Mouse (Mus musculus) MEL (cell line): Measurements from ENCODE around the gene Proser2. TPM values are rescaled to one million over a fixed set of nuclear protein-coding genes. Genes with fewer than 3 reads are reported as not detected.

Experiments
- DNase-seq: peaks from one replicate; pipeline ENCODE4 v3.0.0; 2011; ENCODE audit warnings: low read depth, low spot score
- H3K27ac ChIP-seq: 2 replicates; pipeline ENCODE4 v1.5.1; 2012; ENCODE audit warnings: low read depth, mild to moderate bottlenecking, control low read depth, low read length, moderate library complexity; ENCODE audit not compliant: control insufficient read depth
- H3K27me3 ChIP-seq, 2 experiments: fragments of 150-350 bp in 1 of 2; sonication (generic) in 1 of 2; 2 replicates each; pipeline ENCODE4 v1.6.1; 2012; ENCODE audit warnings: low read length in 2 of 2, mild to moderate bottlenecking in 2 of 2, improper control_type of control experiment in 1 of 2, moderate library complexity in 1 of 2; ENCODE audit not compliant: insufficient read depth in 2 of 2, control insufficient read depth in 1 of 2
- H3K36me3 ChIP-seq, 2 experiments: 2 replicates each; pipeline ENCODE4 v1.6.1; 2012 to 2014; ENCODE audit warnings: low read length in 2 of 2, improper control_type of control experiment in 1 of 2, inconsistent platforms in 1 of 2, mild to moderate bottlenecking in 1 of 2; ENCODE audit not compliant: insufficient read depth in 2 of 2, control insufficient read depth in 1 of 2
- H3K4me1 ChIP-seq, 2 experiments: fragments of 150-350 bp in 1 of 2; sonication (generic) in 1 of 2; 2 replicates each; pipeline ENCODE4 v1.6.1; 2012; ENCODE audit warnings: low read length in 2 of 2, improper control_type of control experiment in 1 of 2, mild to moderate bottlenecking in 1 of 2; ENCODE audit not compliant: insufficient read depth in 2 of 2, control insufficient read depth in 1 of 2
- H3K4me3 ChIP-seq, 2 experiments: fragments of 150-350 bp in 1 of 2; sonication (generic) in 1 of 2; 2 replicates each; pipeline ENCODE4 v1.5.1; 2012; ENCODE audit warnings: low read depth in 2 of 2, low read length in 2 of 2, mild to moderate bottlenecking in 2 of 2, moderate library complexity in 2 of 2, control low read depth in 1 of 2, improper control_type of control experiment in 1 of 2; ENCODE audit not compliant: control insufficient read depth in 1 of 2, insufficient read depth in 1 of 2
- H3K79me2 ChIP-seq: 2 replicates; pipeline ENCODE4 v1.6.1; 2012; ENCODE audit warnings: mild to moderate bottlenecking, low read length, moderate library complexity; ENCODE audit not compliant: control insufficient read depth, poor library complexity, insufficient read depth
- H3K9ac ChIP-seq: 2 replicates; pipeline ENCODE4 v1.6.1; 2012; ENCODE audit warnings: low read depth, mild to moderate bottlenecking, control low read depth, low read length, moderate library complexity; ENCODE audit not compliant: control insufficient read depth, poor library complexity, severe bottlenecking
- H3K9me3 ChIP-seq: fragments of 150-350 bp; sonication (generic); replicated peaks from 2 replicates; pipeline ENCODE4 v1.6.1; 2012; ENCODE audit warnings: mild to moderate bottlenecking, low read length, improper control_type of control experiment, moderate library complexity; ENCODE audit not compliant: insufficient read depth
- BHLHE40 ChIP-seq: IDR thresholded peaks from 2 replicates; pipeline ENCODE4 v1.6.1; 2012; ENCODE audit warnings: low read depth, mild to moderate bottlenecking, inconsistent platforms, low read length, improper control_type of control experiment, borderline replicate concordance
- CHD1 ChIP-seq: IDR thresholded peaks from 2 replicates; pipeline ENCODE4 v1.6.1; 2012; ENCODE audit warnings: low read depth, mild to moderate bottlenecking, inconsistent platforms, low read length, improper control_type of control experiment
- CHD2 ChIP-seq: IDR thresholded peaks from 2 replicates; pipeline ENCODE4 v1.6.1; 2011; ENCODE audit warnings: low read length, improper control_type of control experiment
- ELF1 ChIP-seq: IDR thresholded peaks from 2 replicates; pipeline ENCODE4 v1.6.1; 2014; ENCODE audit warnings: low read depth, mild to moderate bottlenecking, inconsistent platforms, low read length, improper control_type of control experiment, moderate library complexity
- EP300 ChIP-seq, 2 experiments: IDR thresholded peaks; 2 replicates each; pipeline ENCODE4 v1.6.1; 2011; ENCODE audit warnings: improper control_type of control experiment in 2 of 2, low read length in 2 of 2, low read depth in 1 of 2, mild to moderate bottlenecking in 1 of 2
- ETS1 ChIP-seq: IDR thresholded peaks from 2 replicates; pipeline ENCODE4 v1.6.1; 2012; ENCODE audit warnings: low read depth, mild to moderate bottlenecking, inconsistent platforms, low read length, improper control_type of control experiment, moderate library complexity
- GABPA ChIP-seq: IDR thresholded peaks from 2 replicates; pipeline ENCODE4 v1.6.1; 2012; ENCODE audit warnings: low read depth, mild to moderate bottlenecking, inconsistent platforms, low read length, improper control_type of control experiment, moderate library complexity
- HCFC1 ChIP-seq: IDR thresholded peaks from 2 replicates; pipeline ENCODE4 v1.6.1; 2012; ENCODE audit warnings: low read depth, mild to moderate bottlenecking, inconsistent platforms, low read length, improper control_type of control experiment, moderate library complexity
- JUND ChIP-seq: IDR thresholded peaks from 2 replicates; pipeline ENCODE4 v1.6.1; 2011; ENCODE audit warnings: low read depth, mild to moderate bottlenecking, improper control_type of control experiment, low read length
- KAT2A ChIP-seq: conservative IDR thresholded peaks from 2 replicates; pipeline ENCODE4 v1.6.1; 2012; ENCODE audit warnings: low read depth, low read length, improper control_type of control experiment, inconsistent platforms
- MAFK ChIP-seq: IDR thresholded peaks from 2 replicates; pipeline ENCODE4 v1.6.1; 2011; ENCODE audit warnings: low read depth, mild to moderate bottlenecking, low read length, improper control_type of control experiment, borderline replicate concordance
- MAX ChIP-seq: IDR thresholded peaks from 2 replicates; pipeline ENCODE4 v1.6.1; 2011; ENCODE audit warnings: low read length, improper control_type of control experiment
- MXI1 ChIP-seq: IDR thresholded peaks from 2 replicates; pipeline ENCODE4 v1.6.1; 2011; ENCODE audit warnings: mild to moderate bottlenecking, low read depth, low read length, improper control_type of control experiment
- MYB ChIP-seq: IDR thresholded peaks from 2 replicates; pipeline ENCODE4 v1.6.1; 2011; ENCODE audit warnings: mild to moderate bottlenecking, low read depth, low read length, improper control_type of control experiment
- NELFE ChIP-seq: IDR thresholded peaks from 2 replicates; pipeline ENCODE4 v1.6.1; 2011; ENCODE audit warnings: low read depth, low read length, improper control_type of control experiment
- POLR2A ChIP-seq, 2 experiments: IDR thresholded peaks; 2 replicates each; pipeline ENCODE4 v1.6.1; 2011 to 2012; ENCODE audit warnings: low read length in 2 of 2, mild to moderate bottlenecking in 2 of 2, control low read depth in 1 of 2, improper control_type of control experiment in 1 of 2, low read depth in 1 of 2, moderate library complexity in 1 of 2; ENCODE audit not compliant: control insufficient read depth in 1 of 2, insufficient read depth in 1 of 2, poor library complexity in 1 of 2
- POLR2AphosphoS5 ChIP-seq: IDR thresholded peaks from 2 replicates; pipeline ENCODE4 v1.6.1; 2012; ENCODE audit warnings: low read depth, borderline replicate concordance, mild to moderate bottlenecking, inconsistent platforms, low read length, moderate library complexity, mixed read lengths
- RAD21 ChIP-seq: IDR thresholded peaks from 2 replicates; pipeline ENCODE4 v1.6.1; 2011; ENCODE audit warnings: mild to moderate bottlenecking, low read depth, low read length, improper control_type of control experiment
- SIN3A ChIP-seq: IDR thresholded peaks from 2 replicates; pipeline ENCODE4 v1.6.1; 2012; ENCODE audit warnings: low read length, improper control_type of control experiment, inconsistent platforms
- SMC3 ChIP-seq: IDR thresholded peaks from 2 replicates; pipeline ENCODE4 v1.6.1; 2011; ENCODE audit warnings: low read depth, low read length, improper control_type of control experiment
- TAL1 ChIP-seq: IDR thresholded peaks from 2 replicates; pipeline ENCODE4 v1.6.1; 2012; ENCODE audit warnings: mild to moderate bottlenecking, inconsistent platforms, low read length, moderate library complexity, mixed read lengths
- TCF12 ChIP-seq: IDR thresholded peaks from 2 replicates; pipeline ENCODE4 v1.6.1; 2014; ENCODE audit warnings: low read depth, mild to moderate bottlenecking, inconsistent platforms, low read length, improper control_type of control experiment, moderate library complexity
- UBTF ChIP-seq: IDR thresholded peaks from 2 replicates; pipeline ENCODE4 v1.6.1; 2012; ENCODE audit warnings: low read depth, mild to moderate bottlenecking, inconsistent platforms, low read length, improper control_type of control experiment, moderate library complexity, borderline replicate concordance; ENCODE audit not compliant: insufficient read depth
- USF2 ChIP-seq, 2 experiments: IDR thresholded peaks; 2 replicates each; pipeline ENCODE4 v1.6.1; 2011 to 2012; ENCODE audit warnings: improper control_type of control experiment in 2 of 2, low read length in 2 of 2, borderline replicate concordance in 1 of 2, inconsistent platforms in 1 of 2, low read depth in 1 of 2, mild to moderate bottlenecking in 1 of 2; ENCODE audit not compliant: insufficient read depth in 1 of 2
- ZMIZ1 ChIP-seq: IDR thresholded peaks from 2 replicates; pipeline ENCODE4 v1.6.1; 2012; ENCODE audit warnings: low read depth, mild to moderate bottlenecking, inconsistent platforms, low read length, improper control_type of control experiment, moderate library complexity
- ZNF384 ChIP-seq: IDR thresholded peaks from 2 replicates; pipeline ENCODE4 v1.6.1; 2012; ENCODE audit warnings: low read depth, mild to moderate bottlenecking, inconsistent platforms, low read length, improper control_type of control experiment
- polyA plus RNA-seq, 2 experiments: library from polyadenylated mRNA; stranded (reverse) in 1 of 2; unstranded in 1 of 2; fragments of >175 nt in 1 of 2; fragments of >200 nt in 1 of 2; gene quantifications; 2 replicates each; pipeline versions ENCODE4 v1.2.1 to v1.2.4; 2012; ENCODE audit warnings: low replicate concordance in 2 of 2, low read depth in 1 of 2; ENCODE audit not compliant: insufficient read length in 2 of 2, insufficient read depth in 1 of 2, missing spikeins in 1 of 2
- total RNA-seq: library from RNA; depleted of rRNA; stranded (reverse); fragments of 300-350 nt; gene quantifications from 2 replicates; pipeline ENCODE4 v1.2.3, GENCODE M21; 2012

Gene Proser2
- total and polyA plus RNA-seq, 3 experiments: not detected

DNA sequence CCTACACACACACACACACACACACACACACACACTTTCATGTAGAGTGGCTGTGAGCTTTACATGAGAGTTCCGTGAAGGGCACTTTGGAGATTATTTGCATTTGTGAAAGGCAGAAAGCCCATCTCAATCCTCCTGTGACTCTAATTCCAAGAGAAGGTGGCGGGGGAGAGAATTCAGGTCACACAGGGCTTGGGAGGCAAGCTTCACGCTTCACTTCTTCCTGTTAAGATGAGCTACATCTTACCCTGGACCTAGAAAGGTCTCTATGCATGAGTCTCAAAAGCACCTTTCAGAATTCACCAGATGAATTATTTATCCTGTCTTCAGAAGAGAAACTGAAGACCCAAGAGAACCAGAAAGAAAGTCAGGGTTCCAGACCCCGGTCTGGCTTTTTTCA lies 16.2 kb upstream of the Proser2 start:
- Histone ChIP-seq H3K27ac (no peak overlapping the region), H3K79me2 (no peaks in the 10 kb centered on the region), H3K4me3 (no peak overlapping the region), H3K9me3 (no peaks in the 10 kb centered on the region), H3K27me3 (peaks cover 0 to 9% of the 10 kb centered on the region in 2 experiments; a peak in 3 of 4 replicates), H3K4me1 (no peaks in the 10 kb centered on the region), H3K9ac (no peak overlapping the region), H3K36me3 (no peaks in the 10 kb centered on the region)
- DNase-seq: no peak
- TF ChIP-seq ELF1 (no peak), CHD2 (no peak), GABPA (no peak), KAT2A (no peak), MXI1 (no peak), ZNF384 (no peak), EP300 (IDR thresholded peaks at IDR 0.05; ENCODE audit: low read depth in 1 of 2, low read length in 2 of 2) (no peak), POLR2AphosphoS5 (no peak), JUND (no peak), MYB (no peak)

DNA sequence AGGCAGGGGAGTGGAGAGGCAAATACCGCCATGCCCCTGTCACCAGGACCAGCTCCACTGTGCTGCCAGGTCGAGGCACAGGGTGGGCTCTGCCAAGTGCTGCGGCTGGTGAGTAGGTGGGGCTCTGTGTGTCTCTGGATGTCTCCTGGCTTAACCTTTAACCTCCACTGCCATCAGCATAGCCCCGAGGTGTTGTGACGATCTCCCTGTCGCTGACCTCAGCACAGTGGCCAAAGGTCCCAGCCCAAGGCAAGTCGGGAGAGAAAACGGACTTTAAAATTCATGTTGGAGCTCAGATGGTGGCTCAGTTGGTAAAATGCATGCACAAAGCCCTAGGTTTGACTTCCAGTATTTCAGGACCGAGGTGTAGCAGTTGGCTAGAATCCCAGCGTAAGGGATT lies 15.6 kb upstream of the Proser2 start:
- no peak for DNase-seq
- TF ChIP-seq RAD21 (no peak), MAFK (no peak), KAT2A (no peak), HCFC1 (no peak)
- Histone ChIP-seq H3K4me1 (no peaks in the 10 kb centered on the region), H3K9ac (no peak overlapping the region), H3K27ac (no peak overlapping the region), H3K36me3 (no peaks in the 10 kb centered on the region), H3K27me3 (peaks cover 0 to 9% of the 10 kb centered on the region in 2 experiments; a peak in 3 of 4 replicates), H3K4me3 (no peak overlapping the region), H3K79me2 (no peaks in the 10 kb centered on the region), H3K9me3 (no peaks in the 10 kb centered on the region)

DNA sequence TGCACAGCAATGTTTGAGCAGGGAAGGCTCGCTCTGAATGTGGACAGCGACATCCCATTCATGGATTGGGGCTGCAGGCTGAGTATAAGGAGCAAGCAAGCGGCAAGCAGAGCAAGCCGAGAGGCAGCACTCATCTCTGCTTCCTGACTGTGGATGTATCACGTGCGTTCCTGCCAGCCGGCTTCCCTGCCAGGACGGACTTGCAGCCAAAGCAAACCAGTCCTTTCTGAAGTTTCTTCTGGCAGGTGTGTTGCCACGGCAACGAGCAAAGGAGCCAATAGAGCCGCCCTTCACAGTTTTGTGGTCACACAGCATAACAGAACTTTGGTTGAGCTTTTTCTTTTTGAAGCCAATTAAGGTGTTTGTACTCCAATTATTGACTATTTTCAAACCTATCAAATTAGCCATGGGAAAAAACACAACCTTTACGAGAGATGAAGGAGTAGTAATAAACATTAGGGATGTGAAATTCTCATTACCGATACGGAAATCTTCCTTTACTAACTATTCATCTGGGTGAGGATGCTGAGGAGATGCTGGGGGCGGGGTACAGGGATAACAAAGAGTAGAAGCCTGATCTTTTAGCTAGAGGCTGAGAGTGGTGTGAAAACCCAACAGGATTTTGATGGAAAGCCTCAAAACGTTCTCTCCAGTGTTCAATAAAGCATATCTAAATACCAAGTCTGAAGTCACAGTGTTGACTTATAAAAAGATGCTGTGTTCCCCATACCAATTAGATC lies 13.1 kb upstream of the Proser2 start:
- no peak for DNase-seq
- Histone ChIP-seq H3K27me3 (peaks cover 0 to 6% of the 10 kb centered on the region in 2 experiments; a peak in 3 of 4 replicates), H3K4me3 (no peak overlapping the region), H3K36me3 (no peaks in the 10 kb centered on the region), H3K4me1 (no peaks in the 10 kb centered on the region), H3K9ac (no peak overlapping the region), H3K27ac (no peak overlapping the region), H3K9me3 (no peaks in the 10 kb centered on the region), H3K79me2 (no peaks in the 10 kb centered on the region)
- TF ChIP-seq MYB (no peak), NELFE (no peak), UBTF (no peak), TCF12 (no peak), SIN3A (no peak), TAL1 (no peak), ETS1 (no peak), CHD1 (no peak), MXI1 (no peak), GABPA (no peak), USF2 (IDR thresholded peaks at IDR 0.05; ENCODE audit: borderline replicate concordance in 1 of 2, insufficient read depth in 1 of 2, low read depth in 1 of 2, low read length in 2 of 2) (no peak), ZMIZ1 (no peak), POLR2A (IDR thresholded peaks at IDR 0.05; ENCODE audit: control insufficient read depth in 1 of 2, insufficient read depth in 1 of 2, low read depth in 1 of 2, low read length in 2 of 2, poor library complexity in 1 of 2) (no peak), SMC3 (no peak), BHLHE40 (no peak), MAX (no peak)
